Mouse (Mus musculus) lung, embryonic 16.5 days (tissue): ENCODE data around the gene Cobll1. TPM values are rescaled to one million over a fixed set of nuclear protein-coding genes. Genes with fewer than 3 reads are reported as not detected.

ENCODE experiments used
- ATAC-seq: fragments of 200-750 bp; cut with Nextera tagmentation; 2 replicates; pipeline ENCODE4 v1.8.0; 2017; ENCODE audit warnings: low read depth, mild to moderate bottlenecking, moderate library complexity
- H3K27ac ChIP-seq: fragments of 300-500 bp; sonication (generic); 2 replicates; pipeline ENCODE4 v1.5.1; 2014; ENCODE audit warnings: mild to moderate bottlenecking, control low read depth, low read length
- H3K27me3 ChIP-seq: fragments of 300-500 bp; sonication (generic); 2 replicates; pipeline ENCODE4 v1.6.1; 2014; ENCODE audit warnings: low read depth, low read length, mixed read lengths; ENCODE audit not compliant: control insufficient read depth, insufficient read depth
- H3K36me3 ChIP-seq: fragments of 300-500 bp; sonication (generic); 2 replicates; pipeline ENCODE4 v1.6.1; 2014; ENCODE audit warnings: low read length; ENCODE audit not compliant: control insufficient read depth, insufficient read depth
- H3K4me1 ChIP-seq: fragments of 300-500 bp; sonication (generic); replicated peaks from 2 replicates; pipeline ENCODE4 v1.6.1; 2014; ENCODE audit warnings: low read length, mixed read lengths; ENCODE audit not compliant: control insufficient read depth, insufficient read depth
- H3K4me2 ChIP-seq: fragments of 300-500 bp; sonication (generic); 2 replicates; pipeline ENCODE4 v1.6.1; 2014; ENCODE audit warnings: low read depth, low read length, control low read depth
- H3K4me3 ChIP-seq: fragments of 300-500 bp; sonication (generic); 2 replicates; pipeline ENCODE4 v1.5.1; 2014; ENCODE audit warnings: mild to moderate bottlenecking, low read length, control low read depth
- H3K9ac ChIP-seq: fragments of 300-500 bp; sonication (generic); 2 replicates; pipeline ENCODE4 v1.6.1; 2014; ENCODE audit warnings: low read length, control low read depth
- H3K9me3 ChIP-seq: fragments of 300-500 bp; sonication (generic); 2 replicates; pipeline ENCODE4 v1.6.1; 2016; ENCODE audit warnings: low read length; ENCODE audit not compliant: control insufficient read depth
- WGBS: fragments of 180-500 bp; shearing (Covaris S2); extraction: QIAGEN DNeasy Blood & Tissue Kit; methylation state at CpG from one replicate; pipeline ENCODE4 v1.1.7; 2014; 5-methylcytosine and 5-hydroxymethylcytosine counted together
- polyA plus RNA-seq: library from polyadenylated mRNA; unstranded; fragments of >200 nt; fragmentation: Nextera tagmentation; extraction: Ambion mirVana; gene quantifications from 2 replicates; pipeline ENCODE4 v1.2.1, GENCODE M21; 2015

The Cobll1 gene
- polyA plus RNA-seq, 1 experiment from 2014 or later, result 11.1 TPM

GRCm38 (mm10) chr2:65175645-65176044, 63.6 kb downstream of the Cobll1 start:
- Histone ChIP-seq H3K4me3 (no peak overlapping the region), H3K4me2 (no peak overlapping the region), H3K4me1 (no peaks in the 10 kb centered on the region), H3K9me3 (no peaks in the 10 kb centered on the region), H3K27ac (no peak overlapping the region), H3K9ac (no peak overlapping the region), H3K27me3 (no peaks in the 10 kb centered on the region), H3K36me3 (no peaks in the 10 kb centered on the region)
- no peak for ATAC-seq
- WGBS, result 73% methylated on average over 5 of the region's 5 CpGs

GRCm38 (mm10) chr2:65172071-65172470, 67.1 kb downstream of the Cobll1 start:
- no peaks in the 10 kb centered on the region for H3K36me3 ChIP-seq
- ATAC-seq, result no peak
- no peaks in the 10 kb centered on the region for H3K27me3 ChIP-seq
- H3K4me1 ChIP-seq, result no peaks in the 10 kb centered on the region
- H3K9me3 ChIP-seq, result no peaks in the 10 kb centered on the region
- H3K27ac ChIP-seq, result no peak overlapping the region
- H3K4me3 ChIP-seq, result no peak overlapping the region
- WGBS, result 75% methylated on average over 6 of the region's 6 CpGs
- H3K9ac ChIP-seq, result no peak overlapping the region
- H3K4me2 ChIP-seq, result no peak overlapping the region

GRCm38 (mm10) chr2:65171516-65171915, 67.7 kb downstream of the Cobll1 start:
- Histone ChIP-seq H3K9ac (no peak overlapping the region), H3K27ac (no peak overlapping the region), H3K36me3 (no peaks in the 10 kb centered on the region), H3K9me3 (no peaks in the 10 kb centered on the region), H3K4me2 (no peak overlapping the region), H3K4me1 (no peaks in the 10 kb centered on the region), H3K4me3 (no peak overlapping the region), H3K27me3 (no peaks in the 10 kb centered on the region)
- ATAC-seq, result no peak
- 29% methylated on average over 1 of the region's 1 CpGs for WGBS

DNA sequence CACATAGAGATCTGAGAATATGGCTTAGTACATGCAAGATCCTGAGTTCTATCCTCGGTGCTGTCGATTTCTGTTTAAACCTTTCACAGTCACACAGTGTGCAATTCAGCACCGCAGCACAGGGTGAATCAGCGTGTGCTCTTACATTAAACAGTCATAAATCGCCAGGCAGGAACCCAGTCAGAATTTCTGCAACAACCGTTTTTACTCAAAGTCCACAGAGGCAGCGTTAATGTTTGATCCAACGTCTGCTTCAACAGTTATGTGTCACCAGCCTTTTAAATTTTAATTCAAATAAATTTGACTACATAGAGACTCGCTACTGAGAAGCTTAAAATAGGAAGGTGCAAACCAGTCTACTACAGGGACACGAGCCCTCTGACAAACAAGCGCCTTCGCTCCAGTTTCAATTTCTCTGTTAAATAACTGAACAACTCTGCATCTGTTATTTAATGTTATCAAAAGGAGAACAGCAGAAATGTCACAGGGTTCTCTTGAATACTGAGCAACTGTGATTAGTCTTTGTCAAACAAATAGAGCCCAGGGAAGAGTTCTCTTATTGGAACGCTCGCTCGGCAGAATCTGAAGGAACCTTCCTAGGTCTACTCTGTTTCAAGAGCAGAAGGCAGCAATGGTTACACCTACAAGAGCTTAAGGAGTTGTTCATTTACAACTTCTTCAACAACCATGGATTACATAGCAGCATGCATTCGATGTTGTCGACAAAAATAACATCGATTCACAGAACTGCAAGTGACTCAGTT, 68.3 kb downstream of the Cobll1 start:
- Histone ChIP-seq H3K4me3 (no peak overlapping the region), H3K9ac (no peak overlapping the region), H3K27ac (no peak overlapping the region), H3K27me3 (no peaks in the 10 kb centered on the region), H3K4me2 (no peak overlapping the region), H3K4me1 (no peaks in the 10 kb centered on the region), H3K36me3 (no peaks in the 10 kb centered on the region), H3K9me3 (no peaks in the 10 kb centered on the region)
- ATAC-seq, result no peak
- WGBS, result 71% methylated on average over 18 of the region's 18 CpGs

GRCm38 (mm10) chr2:65170256-65170655, 68.9 kb downstream of the Cobll1 start:
- H3K4me2 ChIP-seq, result no peak overlapping the region
- H3K9ac ChIP-seq, result no peak overlapping the region
- no peaks in the 10 kb centered on the region for H3K36me3 ChIP-seq
- 88% methylated on average over 5 of the region's 5 CpGs for WGBS
- H3K27ac ChIP-seq, result no peak overlapping the region
- no peaks in the 10 kb centered on the region for H3K27me3 ChIP-seq
- H3K9me3 ChIP-seq, result no peaks in the 10 kb centered on the region
- no peaks in the 10 kb centered on the region for H3K4me1 ChIP-seq
- no peak overlapping the region for H3K4me3 ChIP-seq
- ATAC-seq, result no peak

- Histone ChIP-seq H3K9me3 (no peaks in the 10 kb centered on the region), H3K27ac (no peak overlapping the region), H3K9ac (no peak overlapping the region), H3K4me3 (no peak overlapping the region), H3K27me3 (no peaks in the 10 kb centered on the region), H3K36me3 (no peaks in the 10 kb centered on the region), H3K4me2 (no peak overlapping the region), H3K4me1 (no peaks in the 10 kb centered on the region)
- ATAC-seq, result no peak
- WGBS, result 55% methylated on average over 4 of the region's 4 CpGs
Observed at GRCm38 (mm10) chr2:65163990-65164389, 75.2 kb downstream of the Cobll1 start.

GRCm38 (mm10) chr2:65162625-65163024, 76.6 kb downstream of the Cobll1 start:
- ATAC-seq, result no peak
- no peaks in the 10 kb centered on the region for H3K36me3 ChIP-seq
- H3K9ac ChIP-seq, result no peak overlapping the region
- 85% methylated on average over 5 of the region's 5 CpGs for WGBS
- H3K4me1 ChIP-seq, result no peaks in the 10 kb centered on the region
- no peaks in the 10 kb centered on the region for H3K9me3 ChIP-seq
- no peak overlapping the region for H3K27ac ChIP-seq
- H3K4me3 ChIP-seq, result no peak overlapping the region
- H3K4me2 ChIP-seq, result no peak overlapping the region
- no peaks in the 10 kb centered on the region for H3K27me3 ChIP-seq

GRCm38 (mm10) chr2:65161715-65162114, 77.5 kb downstream of the Cobll1 start:
- ATAC-seq, result no peak
- WGBS, result 82% methylated on average over 2 of the region's 2 CpGs

GRCm38 (mm10) chr2:65157981-65158651, 81.1 kb downstream of the Cobll1 start:
- Histone ChIP-seq H3K27me3 (no peaks in the 10 kb centered on the region), H3K4me2 (no peak overlapping the region), H3K27ac (no peak overlapping the region), H3K4me3 (no peak overlapping the region), H3K36me3 (no peaks in the 10 kb centered on the region), H3K9ac (no peak overlapping the region), H3K9me3 (no peaks in the 10 kb centered on the region), H3K4me1 (no peaks in the 10 kb centered on the region)
- ATAC-seq, result no peak
- 71% methylated on average over 5 of the region's 5 CpGs for WGBS

More at GRCm38 (mm10) chr2:65161715-65162114, 77.5 kb downstream of the Cobll1 start:
- H3K4me2 ChIP-seq, result no peak overlapping the region
- H3K9ac ChIP-seq, result no peak overlapping the region
- no peaks in the 10 kb centered on the region for H3K9me3 ChIP-seq
- H3K4me3 ChIP-seq, result no peak overlapping the region
- no peaks in the 10 kb centered on the region for H3K36me3 ChIP-seq
- H3K27ac ChIP-seq, result no peak overlapping the region
- no peaks in the 10 kb centered on the region for H3K27me3 ChIP-seq
- H3K4me1 ChIP-seq, result no peaks in the 10 kb centered on the region
